Mouse (Mus musculus) neural tube, postnatal 0 days (tissue): Measurements from ENCODE around the gene Cdhr3. TPM values are rescaled to one million over a fixed set of nuclear protein-coding genes. Genes with fewer than 3 reads are reported as not detected.

ENCODE experiments used
- microRNA-seq: library from miRNA; unstranded; fragments of <30 nt; microRNA quantifications from one replicate; pipeline ENCODE4, GENCODE M21; 2016
- polyA plus RNA-seq: library from polyadenylated mRNA; unstranded; fragments of >200 nt; fragmentation: Nextera tagmentation; extraction: Ambion mirVana; gene quantifications from 2 replicates; pipeline ENCODE4 v1.2.1, GENCODE M21; 2015

The Cdhr3 gene
- polyA plus RNA-seq, result 0.24 and 0.48 TPM in 2 replicates

DNA sequence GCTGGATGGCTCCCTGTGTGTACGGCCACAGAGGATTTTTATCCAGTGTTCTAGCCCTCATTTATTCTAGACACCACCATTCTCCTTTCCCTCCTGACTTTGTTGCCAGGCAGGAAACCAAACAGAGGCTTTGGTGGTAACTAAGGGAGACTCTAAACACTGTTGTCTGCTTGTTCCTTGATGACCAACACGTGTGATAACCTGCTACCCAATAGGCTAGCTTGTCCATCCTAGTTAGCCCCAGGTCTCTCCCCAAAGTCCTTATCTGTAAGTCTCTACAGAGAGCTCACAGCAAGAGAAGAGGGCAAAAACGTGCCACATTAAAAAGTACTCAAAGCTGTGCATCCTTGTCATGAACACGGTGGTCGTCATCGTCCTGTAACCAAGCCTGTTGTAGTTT lies at the start of gene Cdhr3:
TSS of gene Cdhr3 (minus strand) at position 101 of the 400 bp plus-strand sequence.

Small RNAs within 50 kb of the gene (microRNA-seq; reads per million reads assigned to microRNA genes)
- not detected for gene Gm22904

Other genes starting within 250 kb of the Cdhr3 start
- 40.9 and 49.4 TPM in 2 replicates for gene Sypl, start 139.0 kb downstream of the Cdhr3 start, polyA plus RNA-seq
- gene Atxn7l1, start 54.8 kb upstream of the Cdhr3 start, polyA plus RNA-seq, result 14.2 and 17.5 TPM in 2 replicates